Mouse (Mus musculus): ENCODE results near the gene Pip5k1c. TPM values are rescaled to one million over a fixed set of nuclear protein-coding genes. Genes with fewer than 3 reads are reported as not detected.

Gene Pip5k1c
- polyA plus RNA-seq, 1 experiment from 2014 or later: 41.5 TPM

DNA sequence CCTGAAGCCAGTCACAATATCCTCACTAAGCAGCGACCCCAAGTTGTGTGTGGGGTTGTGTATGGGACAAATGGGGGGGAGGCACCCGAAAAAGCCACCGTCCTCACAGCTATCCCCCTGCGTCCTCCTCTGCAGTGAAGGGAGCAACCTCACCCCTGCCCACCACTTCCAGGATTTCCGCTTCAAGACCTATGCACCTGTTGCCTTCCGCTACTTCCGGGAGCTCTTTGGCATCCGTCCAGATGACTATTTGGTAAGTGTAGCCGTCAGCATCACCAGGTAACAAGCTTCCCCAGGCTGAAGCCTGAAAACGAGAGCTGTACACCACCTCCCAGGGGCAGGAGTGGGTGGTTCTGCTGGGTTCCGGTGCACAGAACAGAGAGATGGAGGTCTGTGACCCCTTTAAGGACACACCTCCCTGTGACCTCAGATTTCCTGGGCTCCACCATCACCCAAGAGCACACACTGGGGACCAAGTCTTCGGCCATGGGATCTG lies 13.5 kb downstream of the Pip5k1c start:
- no peak for ATAC-seq (replicated peaks; ENCODE audit: insufficient number of reproducible peaks, low FRiP score, low TSS enrichment, low read depth)
- WGBS: 94% methylated on average over 12 of the region's 12 CpGs
- no peak for DNase-seq (ENCODE audit: low spot score)
- no peak overlapping the region for H3K27ac ChIP-seq (replicated peaks; ENCODE audit: low read depth, low read length)
- no peak overlapping the region for H3K9ac ChIP-seq (replicated peaks; ENCODE audit: low read length)
- no peaks in the 10 kb centered on the region for H3K9me3 ChIP-seq (replicated peaks; ENCODE audit: control insufficient read depth, low read length)
- H3K36me3 ChIP-seq (replicated peaks; ENCODE audit: control insufficient read depth, insufficient read depth, low read depth, low read length): peaks cover 23% of the 10 kb centered on the region
- no peak overlapping the region for H3K4me3 ChIP-seq (ENCODE audit: low read depth, low read length)
- no peaks in the 10 kb centered on the region for H3K4me1 ChIP-seq (ENCODE audit: control insufficient read depth, insufficient read depth, low read length)
- no peak overlapping the region for H3K4me2 ChIP-seq (ENCODE audit: low read depth, low read length)
- no peaks in the 10 kb centered on the region for H3K27me3 ChIP-seq (ENCODE audit: control insufficient read depth, insufficient read depth, low read length)

- Histone ChIP-seq H3K4me2 (ENCODE audit: low read depth, low read length) (no peak overlapping the region), H3K9me3 (replicated peaks; ENCODE audit: control insufficient read depth, low read length) (no peaks in the 10 kb centered on the region), H3K27me3 (ENCODE audit: control insufficient read depth, insufficient read depth, low read length) (no peaks in the 10 kb centered on the region), H3K4me1 (ENCODE audit: control insufficient read depth, insufficient read depth, low read length) (no peaks in the 10 kb centered on the region), H3K27ac (replicated peaks; ENCODE audit: low read depth, low read length) (no peak overlapping the region), H3K4me3 (ENCODE audit: low read depth, low read length) (no peak overlapping the region), H3K36me3 (replicated peaks; ENCODE audit: control insufficient read depth, insufficient read depth, low read depth, low read length) (peaks cover 25% of the 10 kb centered on the region), H3K9ac (replicated peaks; ENCODE audit: low read length) (no peak overlapping the region)
- ATAC-seq (replicated peaks; ENCODE audit: insufficient number of reproducible peaks, low FRiP score, low TSS enrichment, low read depth): no peak
- WGBS: 94% methylated on average over 21 of the region's 21 CpGs
- DNase-seq (ENCODE audit: low spot score): no peak
These were observed 14.3 kb downstream of the Pip5k1c start for GRCm38 (mm10) chr10:81306837-81307682.

DNA sequence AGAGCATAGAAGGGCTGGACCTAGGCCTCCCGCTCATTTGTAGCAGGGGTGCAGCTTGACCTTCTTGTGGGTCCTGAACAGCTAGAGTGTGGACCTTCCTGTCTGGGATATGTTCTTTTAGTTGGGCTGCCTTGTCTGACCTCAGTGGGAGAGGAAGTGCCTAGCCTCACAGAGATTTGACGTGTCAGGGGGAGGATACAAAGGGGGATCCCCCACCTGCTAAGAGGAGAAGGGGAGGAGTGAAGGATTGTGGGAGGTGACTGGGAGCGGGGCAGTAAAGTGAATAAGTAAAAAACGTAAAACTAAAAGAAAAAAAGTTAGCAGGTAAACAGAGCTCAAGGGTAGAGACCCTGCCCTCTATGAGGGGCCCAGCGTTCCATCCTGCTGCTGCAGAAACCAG lies 16.8 kb downstream of the Pip5k1c start:
- 90% methylated on average over 5 of the region's 5 CpGs for WGBS
- ATAC-seq (replicated peaks; ENCODE audit: insufficient number of reproducible peaks, low FRiP score, low TSS enrichment, low read depth): no peak
- Histone ChIP-seq H3K4me1 (ENCODE audit: control insufficient read depth, insufficient read depth, low read length) (no peaks in the 10 kb centered on the region), H3K9me3 (replicated peaks; ENCODE audit: control insufficient read depth, low read length) (no peaks in the 10 kb centered on the region), H3K27me3 (ENCODE audit: control insufficient read depth, insufficient read depth, low read length) (no peaks in the 10 kb centered on the region), H3K4me2 (ENCODE audit: low read depth, low read length) (no peak overlapping the region), H3K36me3 (replicated peaks; ENCODE audit: control insufficient read depth, insufficient read depth, low read depth, low read length) (peaks cover 36% of the 10 kb centered on the region), H3K27ac (replicated peaks; ENCODE audit: low read depth, low read length) (no peak overlapping the region), H3K9ac (replicated peaks; ENCODE audit: low read length) (no peak overlapping the region), H3K4me3 (ENCODE audit: low read depth, low read length) (no peak overlapping the region)
- DNase-seq (ENCODE audit: low spot score): no peak

DNA sequence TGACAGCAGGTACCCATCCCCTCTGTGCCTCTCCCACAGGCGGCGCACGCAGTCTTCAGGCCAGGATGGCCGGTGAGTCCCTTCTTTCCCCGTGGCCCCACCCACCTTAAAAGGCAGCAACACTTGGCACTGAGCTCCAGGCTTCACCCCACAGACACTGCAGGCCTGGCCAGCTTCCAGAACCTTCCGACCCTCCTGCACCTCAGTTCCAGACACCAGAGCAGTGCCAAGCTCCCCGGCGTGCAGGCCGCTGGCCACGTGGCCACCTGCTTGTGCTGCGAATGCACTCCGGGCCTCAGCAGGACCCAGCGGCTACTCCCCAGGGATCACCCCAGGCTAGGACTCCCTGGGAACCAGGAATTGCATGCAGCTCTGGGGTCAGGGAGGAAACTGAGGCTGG lies 20.8 kb downstream of the Pip5k1c start:
- 91% methylated on average over 13 of the region's 13 CpGs for WGBS
- no peak for ATAC-seq (replicated peaks; ENCODE audit: insufficient number of reproducible peaks, low FRiP score, low TSS enrichment, low read depth)
- H3K4me1 ChIP-seq (ENCODE audit: control insufficient read depth, insufficient read depth, low read length): no peaks in the 10 kb centered on the region; the same call in 1 of the 2 replicates
- peaks cover 23% of the 10 kb centered on the region for H3K36me3 ChIP-seq (replicated peaks; ENCODE audit: control insufficient read depth, insufficient read depth, low read depth, low read length)
- H3K27me3 ChIP-seq (ENCODE audit: control insufficient read depth, insufficient read depth, low read length): no peaks in the 10 kb centered on the region
- H3K4me2 ChIP-seq (ENCODE audit: low read depth, low read length): no peak overlapping the region
- H3K9me3 ChIP-seq (replicated peaks; ENCODE audit: control insufficient read depth, low read length): no peaks in the 10 kb centered on the region
- H3K27ac ChIP-seq (replicated peaks; ENCODE audit: low read depth, low read length): no peak overlapping the region
- no peak overlapping the region for H3K9ac ChIP-seq (replicated peaks; ENCODE audit: low read length)
- no peak for DNase-seq (ENCODE audit: low spot score)
- H3K4me3 ChIP-seq (ENCODE audit: low read depth, low read length): no peak overlapping the region

GRCm38 (mm10) chr10:81314201-81314600 lies 21.4 kb downstream of the Pip5k1c start:
- H3K4me2 ChIP-seq (ENCODE audit: low read depth, low read length): no peak overlapping the region
- H3K27ac ChIP-seq (replicated peaks; ENCODE audit: low read depth, low read length): no peak overlapping the region
- H3K4me1 ChIP-seq (ENCODE audit: control insufficient read depth, insufficient read depth, low read length): peaks cover 3% of the 10 kb centered on the region
- H3K27me3 ChIP-seq (ENCODE audit: control insufficient read depth, insufficient read depth, low read length): no peaks in the 10 kb centered on the region
- no peak for DNase-seq (ENCODE audit: low spot score)
- H3K9me3 ChIP-seq (replicated peaks; ENCODE audit: control insufficient read depth, low read length): no peaks in the 10 kb centered on the region
- H3K4me3 ChIP-seq (ENCODE audit: low read depth, low read length): no peak overlapping the region
- no peak for ATAC-seq (replicated peaks; ENCODE audit: insufficient number of reproducible peaks, low FRiP score, low TSS enrichment, low read depth)
- peaks cover 21% of the 10 kb centered on the region for H3K36me3 ChIP-seq (replicated peaks; ENCODE audit: control insufficient read depth, insufficient read depth, low read depth, low read length)
- 78% methylated on average over 7 of the region's 7 CpGs for WGBS
- no peak overlapping the region for H3K9ac ChIP-seq (replicated peaks; ENCODE audit: low read length)

GRCm38 (mm10) chr10:81315587-81315986 lies 22.8 kb downstream of the Pip5k1c start:
- H3K9ac ChIP-seq (replicated peaks; ENCODE audit: low read length): no peak overlapping the region

DNA sequence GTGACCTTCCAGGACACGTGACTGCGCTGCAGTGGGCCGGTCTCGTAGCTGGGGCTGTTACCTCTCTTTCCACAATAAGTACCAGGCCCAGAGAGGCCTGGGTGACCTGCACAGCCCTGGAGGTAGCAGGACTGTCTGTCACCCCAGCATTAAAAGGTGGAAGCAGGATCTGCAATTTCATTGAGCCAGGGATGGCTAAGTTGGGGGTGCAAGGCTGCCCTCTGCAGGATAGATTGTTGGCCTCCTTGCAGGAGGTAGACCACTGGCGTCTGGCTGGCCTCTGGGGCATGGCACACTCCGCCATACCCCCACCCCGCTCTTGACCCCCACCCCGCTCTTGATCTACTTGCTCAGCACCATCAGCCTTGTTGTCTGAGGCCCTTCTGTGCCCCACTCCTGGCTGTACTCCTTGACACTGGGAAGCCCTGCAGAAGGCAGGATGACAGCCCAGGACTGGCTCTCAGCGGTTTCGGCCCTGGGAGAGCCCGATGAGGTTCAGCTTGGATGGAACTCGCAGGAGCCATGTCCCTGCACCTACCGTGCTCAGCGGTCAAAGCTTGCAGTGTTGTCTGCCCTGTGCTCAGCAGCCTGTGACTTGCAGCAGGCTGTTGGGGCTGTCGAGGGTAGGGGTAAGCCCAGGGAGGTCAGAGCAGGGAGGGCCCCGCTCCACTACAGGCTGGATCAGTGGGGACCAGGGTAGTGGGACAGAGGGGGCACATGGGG lies 23.7 kb downstream of the Pip5k1c start:
- H3K27me3 ChIP-seq (ENCODE audit: control insufficient read depth, insufficient read depth, low read length): no peaks in the 10 kb centered on the region
- peaks cover 6% of the 10 kb centered on the region for H3K4me1 ChIP-seq (ENCODE audit: control insufficient read depth, insufficient read depth, low read length)
- WGBS: 44% methylated on average over 16 of the region's 16 CpGs
- ATAC-seq (replicated peaks; ENCODE audit: insufficient number of reproducible peaks, low FRiP score, low TSS enrichment, low read depth) (no peak), DNase-seq (ENCODE audit: low spot score) (peak; percentile 44)
- H3K4me2 ChIP-seq (ENCODE audit: low read depth, low read length): peak overlapping the region; percentile 36
- no peaks in the 10 kb centered on the region for H3K9me3 ChIP-seq (replicated peaks; ENCODE audit: control insufficient read depth, low read length)
- H3K36me3 ChIP-seq (replicated peaks; ENCODE audit: control insufficient read depth, insufficient read depth, low read depth, low read length): peaks cover 11% of the 10 kb centered on the region
- peak overlapping the region; percentile 32; the same call in 1 of the 2 replicates for H3K9ac ChIP-seq (replicated peaks; ENCODE audit: low read length)
- no peak overlapping the region for H3K27ac ChIP-seq (replicated peaks; ENCODE audit: low read depth, low read length)
- 0 out of 2 replicates have a peak overlapping the region, but pooled peaks have one; percentile 8 for H3K4me3 ChIP-seq (ENCODE audit: low read depth, low read length)

More at GRCm38 (mm10) chr10:81315587-81315986, 22.8 kb downstream of the Pip5k1c start:
- Histone ChIP-seq H3K36me3 (replicated peaks; ENCODE audit: control insufficient read depth, insufficient read depth, low read depth, low read length) (peaks cover 18% of the 10 kb centered on the region), H3K27ac (replicated peaks; ENCODE audit: low read depth, low read length) (no peak overlapping the region), H3K4me3 (ENCODE audit: low read depth, low read length) (no peak overlapping the region), H3K4me2 (ENCODE audit: low read depth, low read length) (no peak overlapping the region), H3K4me1 (ENCODE audit: control insufficient read depth, insufficient read depth, low read length) (peaks cover 6% of the 10 kb centered on the region), H3K9me3 (replicated peaks; ENCODE audit: control insufficient read depth, low read length) (no peaks in the 10 kb centered on the region), H3K27me3 (ENCODE audit: control insufficient read depth, insufficient read depth, low read length) (no peaks in the 10 kb centered on the region)
- 94% methylated on average over 16 of the region's 16 CpGs for WGBS
- ATAC-seq (replicated peaks; ENCODE audit: insufficient number of reproducible peaks, low FRiP score, low TSS enrichment, low read depth) (no peak), DNase-seq (ENCODE audit: low spot score) (no peak)

GRCm38 (mm10) chr10:81317273-81317672 lies 24.5 kb downstream of the Pip5k1c start:
- Histone ChIP-seq H3K9ac (replicated peaks; ENCODE audit: low read length) (peak overlapping the region; percentile 32), H3K4me3 (ENCODE audit: low read depth, low read length) (no peak overlapping the region), H3K36me3 (replicated peaks; ENCODE audit: control insufficient read depth, insufficient read depth, low read depth, low read length) (peaks cover 11% of the 10 kb centered on the region), H3K9me3 (replicated peaks; ENCODE audit: control insufficient read depth, low read length) (no peaks in the 10 kb centered on the region), H3K4me1 (ENCODE audit: control insufficient read depth, insufficient read depth, low read length) (peaks cover 6% of the 10 kb centered on the region), H3K27ac (replicated peaks; ENCODE audit: low read depth, low read length) (no peak overlapping the region), H3K4me2 (ENCODE audit: low read depth, low read length) (peak overlapping the region; percentile 36), H3K27me3 (ENCODE audit: control insufficient read depth, insufficient read depth, low read length) (no peaks in the 10 kb centered on the region)
- no peak for ATAC-seq (replicated peaks; ENCODE audit: insufficient number of reproducible peaks, low FRiP score, low TSS enrichment, low read depth)
- DNase-seq (ENCODE audit: low spot score): peak; percentile 50
- WGBS: 14% methylated on average over 20 of the region's 20 CpGs
